Mouse (Mus musculus) erythroblast, embryonic 14.5 days (primary cell): ENCODE measurements around the gene Zfp663.

Experiments used
- GATA1 ChIP-seq: IDR thresholded peaks from 2 replicates; pipeline ENCODE4 v1.6.1; 2012; ENCODE audit warnings: low read length, inconsistent platforms, mixed read lengths
- TAL1 ChIP-seq: IDR thresholded peaks from 3 replicates; pipeline ENCODE4 v1.6.1; 2012; ENCODE audit warnings: low read length, inconsistent platforms, mixed read lengths

DNA sequence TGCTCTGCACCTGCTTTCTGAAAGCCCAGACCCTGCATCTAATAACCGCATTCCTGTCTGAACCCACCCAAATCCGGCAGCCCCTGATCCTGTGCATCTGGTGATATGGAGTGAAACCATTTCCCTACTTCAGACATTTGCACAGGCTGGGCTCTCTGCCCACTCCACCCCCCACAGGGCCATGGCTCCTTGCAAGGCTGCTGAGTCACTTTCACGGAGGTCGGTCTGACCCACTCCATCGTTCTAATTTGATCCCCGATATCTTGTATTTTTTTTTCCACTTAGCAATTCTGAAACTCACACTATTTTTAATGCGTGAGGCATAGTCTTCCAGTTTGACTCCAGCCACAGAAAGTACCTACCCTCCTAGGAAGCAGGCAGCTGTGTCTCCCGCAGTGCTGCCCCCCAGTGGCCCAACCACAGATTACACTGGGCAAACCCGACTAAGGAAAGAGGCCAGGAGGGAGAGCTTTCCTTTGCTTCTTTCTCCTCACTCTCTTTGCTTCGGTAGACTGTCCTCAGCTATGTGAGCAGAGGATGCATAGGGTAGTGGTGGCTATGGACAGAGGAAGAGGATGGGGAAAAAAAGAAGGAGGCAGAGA, 39.3 kb upstream of the Zfp663 start:
- no peak for TF ChIP-seq GATA1
- no peak for TF ChIP-seq TAL1
